19 mouse cellular contexts compared by ENCODE assay signal in genomic region chr3:122521294-122521693, GRCm38 (mm10).
DNase-seq lines count a peak whose midpoint lies in the region; ATAC-seq and TF ChIP-seq lines count a peak whose summit lies in the region.
"Had no signal": no experiment of that assay in that cellular context is flagged by ENCODE, and none has a peak within 500 bp of the region (broad histone marks: within the 10 kb centered on the region; RNA-seq: fewer than 3 reads in every experiment).

No protein-coding gene starts in this region.

- H3K27me3 ChIP-seq in MEL (ENCODE audit: control insufficient read depth in 1 of 2, insufficient read depth in 2 of 2, low read length in 2 of 2), result no peaks in the 10 kb centered on the region
- H3K27me3 ChIP-seq: embryonic facial prominence, embryonic 15.5 days; forebrain, embryonic 13.5 days; midbrain, embryonic 13.5 days had no signal

- TF ChIP-seq POLR2A in MEL (IDR thresholded peaks at IDR 0.05; ENCODE audit: control insufficient read depth in 1 of 2, insufficient read depth in 1 of 2, low read depth in 1 of 2, low read length in 2 of 2, poor library complexity in 1 of 2), result no peak

- H3K9ac ChIP-seq in MEL (ENCODE audit: control insufficient read depth, low read depth, low read length, poor library complexity, severe bottlenecking), result no peak overlapping the region
- H3K9ac ChIP-seq: embryonic facial prominence, embryonic 15.5 days; forebrain, embryonic 13.5 days; lung, embryonic 14.5 days; midbrain, embryonic 13.5 days had no signal

- TF ChIP-seq RAD21 in MEL (IDR thresholded peaks at IDR 0.05; ENCODE audit: low read depth, low read length), result no peak

- ATAC-seq in granulocyte monocyte progenitor cell, adult 5-6 weeks (replicated peaks; ENCODE audit: poor library complexity, severe bottlenecking), result peak; percentile 85
- ATAC-seq in megakaryocyte-erythroid progenitor cell, adult 5-6 weeks (replicated peaks; ENCODE audit: low FRiP score, low TSS enrichment, poor library complexity, severe bottlenecking), result peak; percentile 76
- ATAC-seq: activated CD4-positive, CD25-positive, alpha-beta regulatory T cell, adult 4 months; forebrain, embryonic 13.5 days; hindbrain, postnatal 0 days; midbrain, embryonic 13.5 days had no signal

- no peaks in the 10 kb centered on the region for H3K9me3 ChIP-seq in MEL (replicated peaks; ENCODE audit: insufficient read depth, low read length)
- H3K9me3 ChIP-seq: embryonic facial prominence, embryonic 15.5 days; forebrain, embryonic 13.5 days; midbrain, embryonic 13.5 days had no signal

- no peak overlapping the region for H3K27ac ChIP-seq in MEL (ENCODE audit: control insufficient read depth, low read depth, low read length)
- H3K27ac ChIP-seq: embryonic facial prominence, embryonic 15.5 days; forebrain, embryonic 13.5 days; hindbrain, postnatal 0 days; midbrain, embryonic 13.5 days had no signal

- no peak for TF ChIP-seq CTCF in MEL (IDR thresholded peaks at IDR 0.05 in 2 of 3, conservative IDR thresholded peaks at IDR 0.05 in 1 of 3; ENCODE audit: control insufficient read depth in 1 of 3, insufficient read depth in 1 of 3, low read depth in 2 of 3, low read length in 3 of 3, poor library complexity in 1 of 3, severe bottlenecking in 1 of 3)

- no peaks in the 10 kb centered on the region for H3K4me1 ChIP-seq in MEL (ENCODE audit: control insufficient read depth in 1 of 2, insufficient read depth in 2 of 2, low read length in 2 of 2)

- no peak overlapping the region for H3K4me3 ChIP-seq in MEL (ENCODE audit: control insufficient read depth in 1 of 2, insufficient read depth in 1 of 2, low read depth in 2 of 2, low read length in 2 of 2)
- H3K4me3 ChIP-seq: embryonic facial prominence, embryonic 15.5 days; forebrain, embryonic 13.5 days; midbrain, embryonic 13.5 days had no signal

- H3K79me2 ChIP-seq in MEL (ENCODE audit: control insufficient read depth, insufficient read depth, low read length, poor library complexity), result no peaks in the 10 kb centered on the region

- DNase-seq in 3T3-L1 (ENCODE audit: low read depth, low spot score) (peak; percentile 57), MEL (ENCODE audit: low read depth, low spot score) (peak; percentile 5)
- no peak for DNase-seq in left cerebral cortex, adult 18-20 months (ENCODE audit: low spot score in 2 of 2)
- no peak for DNase-seq in neural tube, embryonic 10.5 days (ENCODE audit: extremely low spot score, low spot score)
- DNase-seq in left cerebral cortex, postnatal 10 days (ENCODE audit: extremely low spot score in 1 of 2, low spot score in 2 of 2), result no peak
- DNase-seq: adrenal gland, postnatal 25 days; cerebellum, adult 9-10 months; heart, postnatal 14 days; kidney, adult 8-10 months; layer of hippocampus, adult 9-11 months; lung, embryonic 14.5 days; lung, postnatal 4 days had no signal

- intact Hi-C loops in left cerebral cortex, postnatal 10 days (cut with DNase I), result no loop called here

- TF ChIP-seq EP300 in MEL (IDR thresholded peaks at IDR 0.05; ENCODE audit: low read depth in 1 of 2, low read length in 2 of 2), result no peak

- H3K36me3 ChIP-seq in MEL (ENCODE audit: control insufficient read depth in 1 of 2, insufficient read depth in 2 of 2, low read length in 2 of 2), result no peaks in the 10 kb centered on the region
- H3K36me3 ChIP-seq: embryonic facial prominence, embryonic 15.5 days had no signal

TF ChIP-seq in MEL, 35 proteins besides CTCF, POLR2A, EP300 and RAD21:
- no peak for TF ChIP-seq MYC (IDR thresholded peaks at IDR 0.05; ENCODE audit: low read depth, low read length)
- TF ChIP-seq HCFC1 (IDR thresholded peaks at IDR 0.05; ENCODE audit: low read depth, low read length), result no peak
- no peak for TF ChIP-seq ZNF384 (IDR thresholded peaks at IDR 0.05; ENCODE audit: low read depth, low read length)
- no peak for TF ChIP-seq ZMIZ1 (IDR thresholded peaks at IDR 0.05; ENCODE audit: low read depth, low read length)
- no peak for TF ChIP-seq MYB (IDR thresholded peaks at IDR 0.05; ENCODE audit: low read depth, low read length)
- no peak for TF ChIP-seq BHLHE40 (IDR thresholded peaks at IDR 0.05; ENCODE audit: borderline replicate concordance, low read depth, low read length)
- no peak for TF ChIP-seq NELFE (IDR thresholded peaks at IDR 0.05; ENCODE audit: low read depth, low read length)
- TF ChIP-seq CHD1 (IDR thresholded peaks at IDR 0.05; ENCODE audit: low read depth, low read length), result no peak
- no peak for TF ChIP-seq SIN3A (IDR thresholded peaks at IDR 0.05; ENCODE audit: low read length)
- no peak for TF ChIP-seq MAX (IDR thresholded peaks at IDR 0.05; ENCODE audit: low read length)
- no peak for TF ChIP-seq GATA1 (IDR thresholded peaks at IDR 0.05; ENCODE audit: low read depth, low read length)
- no peak for TF ChIP-seq POLR2AphosphoS2 (IDR thresholded peaks at IDR 0.05; ENCODE audit: low read length)
- TF ChIP-seq MEF2A (IDR thresholded peaks at IDR 0.05; ENCODE audit: extremely low read depth, insufficient replicate concordance, low read depth, low read length, poor library complexity, severe bottlenecking), result no peak
- no peak for TF ChIP-seq USF2 (IDR thresholded peaks at IDR 0.05; ENCODE audit: borderline replicate concordance in 1 of 2, insufficient read depth in 1 of 2, low read depth in 1 of 2, low read length in 2 of 2)
- no peak for TF ChIP-seq SMC3 (IDR thresholded peaks at IDR 0.05; ENCODE audit: low read depth, low read length)
- TF ChIP-seq TCF12 (IDR thresholded peaks at IDR 0.05; ENCODE audit: low read depth, low read length), result no peak
- no peak for TF ChIP-seq MAFK (IDR thresholded peaks at IDR 0.05; ENCODE audit: borderline replicate concordance, low read depth, low read length)
- TF ChIP-seq USF1 (IDR thresholded peaks at IDR 0.05; ENCODE audit: low read depth, low read length), result no peak
- no peak for TF ChIP-seq POLR2AphosphoS5 (IDR thresholded peaks at IDR 0.05; ENCODE audit: borderline replicate concordance, low read depth, low read length)
- no peak for TF ChIP-seq E2F4 (IDR thresholded peaks at IDR 0.05; ENCODE audit: borderline replicate concordance, low read depth, low read length)

Comparison
In these comparisons a context has a peak if more than half of its experiments do, and no peak if none do; other contexts are left out.
1. DNase-seq: peak in 3T3-L1 (single experiment) and MEL (single experiment); none in left cerebral cortex, adult 18-20 months (0 of 2), neural tube, embryonic 10.5 days (single experiment) and left cerebral cortex, postnatal 10 days (0 of 2).